Mouse (Mus musculus) testis, adult 2 months (tissue): ENCODE measurements around the gene Ccdc130. TPM values are rescaled to one million over a fixed set of nuclear protein-coding genes. Genes with fewer than 3 reads are reported as not detected.
A peak's percentile ranks its signal among the peaks of the same experiment; 100 is the strongest.
"Not testable (repeated sequence)": the region's sequence is repeated elsewhere in the genome, so short reads cannot be mapped to it uniquely, and the experiment has no call there.

Experiments used
- H3K27ac ChIP-seq: fragments of 200-500 bp; 2 replicates; pipeline ENCODE4 v1.5.1; 2012; ENCODE audit warnings: low read depth, low read length; ENCODE audit not compliant: control insufficient read depth, insufficient read depth
- H3K27me3 ChIP-seq: fragments of 200-500 bp; 2 replicates; pipeline ENCODE4 v1.6.1; 2012; ENCODE audit warnings: mild to moderate bottlenecking, low read length, moderate library complexity; ENCODE audit not compliant: control insufficient read depth, insufficient read depth
- H3K36me3 ChIP-seq: fragments of 200-500 bp; 2 replicates; pipeline ENCODE4 v1.6.1; 2012; ENCODE audit warnings: mild to moderate bottlenecking, low read length; ENCODE audit not compliant: control insufficient read depth, insufficient read depth
- H3K4me1 ChIP-seq: fragments of 200-500 bp; 2 replicates; pipeline ENCODE4 v1.6.1; 2012; ENCODE audit warnings: low read length; ENCODE audit not compliant: control insufficient read depth, insufficient read depth
- H3K4me3 ChIP-seq: fragments of 200-500 bp; 2 replicates; pipeline ENCODE4 v1.5.1; 2012; ENCODE audit warnings: low read depth, mild to moderate bottlenecking, low read length, moderate library complexity, mixed read lengths; ENCODE audit not compliant: control insufficient read depth
- CTCF ChIP-seq: fragments of 200-500 bp; IDR thresholded peaks from 2 replicates; pipeline ENCODE4 v1.5.1; 2012; ENCODE audit warnings: low read depth, mild to moderate bottlenecking, inconsistent platforms, low read length, moderate library complexity; ENCODE audit not compliant: control insufficient read depth, insufficient read depth, insufficient replicate concordance
- POLR2A ChIP-seq: fragments of 200-500 bp; IDR thresholded peaks from 2 replicates; pipeline ENCODE4 v1.6.1; 2012; ENCODE audit warnings: low read depth, mild to moderate bottlenecking, inconsistent platforms, low read length, moderate library complexity; ENCODE audit not compliant: control insufficient read depth
- polyA plus RNA-seq: library from polyadenylated mRNA; depleted of rRNA; stranded (reverse); fragments of >200 nt; gene quantifications from 2 replicates; pipeline ENCODE4 v1.2.3, GENCODE M21; 2012

Ccdc130 gene
- polyA plus RNA-seq, 1 experiment = 53.5 TPM

- peak; percentile 43; the same call in 1 of the 2 replicates for TF ChIP-seq CTCF
- not testable (repeated sequence) for H3K36me3 ChIP-seq, H3K4me1 ChIP-seq, H3K27ac ChIP-seq, H3K4me3 ChIP-seq, H3K27me3 ChIP-seq
Measured at GRCm38 (mm10) chr8:84285665-84286064, 15.5 kb upstream of the Ccdc130 start.

GRCm38 (mm10) chr8:84284608-84285063, 14.5 kb upstream of the Ccdc130 start:
- no peak overlapping the region; the same call in 1 of the 2 replicates for H3K4me3 ChIP-seq
- H3K4me1 ChIP-seq = no peaks in the 10 kb centered on the region
- TF ChIP-seq CTCF (no peak), POLR2A (no peak)
- no peaks in the 10 kb centered on the region for H3K27me3 ChIP-seq
- no peak overlapping the region for H3K27ac ChIP-seq
- no peaks in the 10 kb centered on the region for H3K36me3 ChIP-seq

- no peaks in the 10 kb centered on the region for H3K36me3 ChIP-seq
- TF ChIP-seq POLR2A (no peak), CTCF (no peak)
- no peaks in the 10 kb centered on the region for H3K27me3 ChIP-seq
- H3K4me3 ChIP-seq = no peak overlapping the region
- H3K27ac ChIP-seq = no peak overlapping the region
- peaks cover 11% of the 10 kb centered on the region for H3K4me1 ChIP-seq
Measured at GRCm38 (mm10) chr8:84280777-84281176, 10.6 kb upstream of the Ccdc130 start.

GRCm38 (mm10) chr8:84276447-84276846, 6.3 kb upstream of the Ccdc130 start:
- H3K27ac ChIP-seq = no peak overlapping the region
- no peak overlapping the region for H3K4me3 ChIP-seq
- no peaks in the 10 kb centered on the region for H3K36me3 ChIP-seq
- TF ChIP-seq CTCF = no peak
- TF ChIP-seq POLR2A = no peak
- no peaks in the 10 kb centered on the region for H3K27me3 ChIP-seq
- peaks cover 11% of the 10 kb centered on the region for H3K4me1 ChIP-seq

- TF ChIP-seq CTCF = no peak
- no peak overlapping the region for H3K27ac ChIP-seq
- no peaks in the 10 kb centered on the region for H3K27me3 ChIP-seq
- no peak overlapping the region for H3K4me3 ChIP-seq
- H3K4me1 ChIP-seq = peaks cover 15% of the 10 kb centered on the region
- H3K36me3 ChIP-seq = no peaks in the 10 kb centered on the region
Measured at GRCm38 (mm10) chr8:84273968-84274367, 3.8 kb upstream of the Ccdc130 start.

GRCm38 (mm10) chr8:84272302-84272701, 2.1 kb upstream of the Ccdc130 start:
- TF ChIP-seq CTCF (no peak), POLR2A (no peak)
- Histone ChIP-seq H3K4me3 (no peak overlapping the region), H3K27me3 (no peaks in the 10 kb centered on the region), H3K36me3 (no peaks in the 10 kb centered on the region), H3K4me1 (peaks cover 10% of the 10 kb centered on the region), H3K27ac (no peak overlapping the region)

GRCm38 (mm10) chr8:84261098-84261497, 9.1 kb downstream of the Ccdc130 start:
- TF ChIP-seq CTCF (no peak), POLR2A (no peak)
- Histone ChIP-seq H3K36me3 (no peaks in the 10 kb centered on the region; the same call in none of the 2 replicates), H3K27ac (no peak overlapping the region), H3K27me3 (no peaks in the 10 kb centered on the region), H3K4me3 (no peak overlapping the region), H3K4me1 (peaks cover 9% of the 10 kb centered on the region)
